Mouse (Mus musculus) midbrain, embryonic 12.5 days (tissue): ENCODE measurements at regions not wholly inside any gene's neighbourhood (a gene's known extent, or its start where the extent isn't known, plus 50 kb on each side); places are given as distances from the start of the nearest gene placed in this dataset.

ENCODE experiments used
- ATAC-seq: fragments of 200-750 bp; cut with Nextera tagmentation; 2 replicates; pipeline ENCODE4 v1.8.0; 2017; ENCODE audit warnings: low read depth, moderate TSS enrichment, moderate library complexity; ENCODE audit not compliant: low FRiP score
- H3K27ac ChIP-seq: fragments of 300-500 bp; sonication (generic); replicated peaks from 2 replicates; pipeline ENCODE4 v1.5.1; 2016; ENCODE audit warnings: mild to moderate bottlenecking
- H3K27me3 ChIP-seq: fragments of 300-500 bp; sonication (generic); 2 replicates; pipeline ENCODE4 v1.6.1; 2016; ENCODE audit warnings: mild to moderate bottlenecking
- H3K36me3 ChIP-seq: fragments of 300-500 bp; sonication (generic); 2 replicates; pipeline ENCODE4 v1.6.1; 2016
- H3K4me1 ChIP-seq: fragments of 300-500 bp; sonication (generic); 2 replicates; pipeline ENCODE4 v1.6.1; 2016
- H3K4me2 ChIP-seq: fragments of 300-500 bp; sonication (generic); replicated peaks from 2 replicates; pipeline ENCODE4 v1.6.1; 2016; ENCODE audit warnings: mild to moderate bottlenecking, moderate library complexity
- H3K4me3 ChIP-seq: fragments of 300-500 bp; sonication (generic); 2 replicates; pipeline ENCODE4 v1.5.1; 2016; ENCODE audit warnings: mild to moderate bottlenecking
- H3K9ac ChIP-seq: fragments of 300-500 bp; sonication (generic); replicated peaks from 2 replicates; pipeline ENCODE4 v1.6.1; 2016; ENCODE audit warnings: mild to moderate bottlenecking, moderate library complexity
- H3K9me3 ChIP-seq: fragments of 300-500 bp; sonication (generic); 2 replicates; pipeline ENCODE4 v1.6.1; 2016; ENCODE audit warnings: mild to moderate bottlenecking
- WGBS: fragments of 180-500 bp; shearing (Covaris S2); methylation state at CpG from one replicate; pipeline ENCODE4 v1.1.7; 2016; 5-methylcytosine and 5-hydroxymethylcytosine counted together

DNA sequence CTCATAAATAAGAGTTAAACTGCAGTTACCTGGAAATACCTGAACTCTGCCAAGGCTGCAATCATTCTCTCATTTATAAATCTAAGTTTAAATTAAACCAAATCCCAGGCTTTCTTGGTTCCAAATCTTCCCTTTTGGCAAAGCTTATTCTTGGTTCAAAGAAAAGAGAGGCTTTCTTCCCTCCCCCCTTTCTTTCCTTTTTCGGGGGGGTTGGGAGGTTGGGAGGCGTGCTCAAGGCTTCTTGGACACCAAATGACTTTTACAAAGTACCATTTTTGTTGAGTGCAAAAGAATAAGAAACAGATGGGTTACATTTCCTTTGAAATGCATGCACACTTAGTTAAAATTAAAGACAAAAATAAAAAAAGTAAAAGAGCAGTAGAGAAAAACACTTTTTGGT, 105.4 kb upstream of the Mroh9 start:
- Histone ChIP-seq H3K4me2 (no peak overlapping the region), H3K9ac (no peak overlapping the region), H3K27ac (no peak overlapping the region), H3K9me3 (no peaks in the 10 kb centered on the region), H3K4me3 (no peak overlapping the region), H3K36me3 (no peaks in the 10 kb centered on the region), H3K27me3 (no peaks in the 10 kb centered on the region), H3K4me1 (no peaks in the 10 kb centered on the region)
- no peak for ATAC-seq
- 61% methylated on average over 2 of the region's 2 CpGs for WGBS

DNA sequence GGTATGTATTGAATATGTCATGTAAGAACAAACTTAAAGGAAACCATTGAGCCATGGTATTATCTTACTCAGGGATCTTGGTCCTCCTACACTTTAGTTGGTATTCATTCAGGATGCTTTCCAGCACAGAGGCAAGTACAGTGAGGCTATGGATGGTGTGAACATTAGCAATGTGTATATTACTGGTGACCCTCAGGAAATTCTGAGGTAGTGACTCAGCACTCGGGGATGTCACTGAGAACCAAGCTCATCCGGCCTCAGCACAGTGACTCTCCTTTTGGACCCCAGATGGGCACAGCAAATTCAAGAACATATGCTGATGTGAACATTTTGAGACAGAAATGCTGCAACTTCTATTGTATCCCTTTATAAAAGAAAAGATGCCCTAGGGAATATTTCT, 96.4 kb upstream of the Mroh9 start:
- no peak for ATAC-seq
- Histone ChIP-seq H3K9ac (no peak overlapping the region), H3K4me1 (no peaks in the 10 kb centered on the region), H3K4me2 (no peak overlapping the region), H3K36me3 (no peaks in the 10 kb centered on the region), H3K4me3 (no peak overlapping the region), H3K9me3 (no peaks in the 10 kb centered on the region), H3K27me3 (no peaks in the 10 kb centered on the region), H3K27ac (no peak overlapping the region)
- WGBS = 84% methylated on average over 2 of the region's 2 CpGs

DNA sequence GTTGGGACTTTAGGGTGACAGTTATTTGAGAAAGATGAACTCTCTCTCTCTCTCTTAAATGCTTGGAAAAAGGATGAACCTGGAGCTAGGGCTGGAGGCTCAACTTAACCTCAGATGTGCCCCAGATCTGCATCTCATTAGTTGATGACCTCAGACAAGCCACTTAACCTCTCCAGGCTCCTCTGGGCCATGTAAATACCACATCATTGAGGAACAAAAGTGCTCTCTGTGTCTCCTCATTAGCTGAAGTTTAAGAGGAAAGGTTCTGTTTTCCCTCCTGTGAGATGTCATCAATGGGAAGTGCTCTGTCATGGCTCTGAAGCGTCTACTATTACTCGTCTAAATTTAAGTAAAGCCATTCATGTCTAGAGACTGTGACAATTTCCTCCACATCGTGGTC, 91.5 kb upstream of the Mroh9 start:
- Histone ChIP-seq H3K9me3 (no peaks in the 10 kb centered on the region), H3K4me1 (no peaks in the 10 kb centered on the region), H3K4me2 (no peak overlapping the region), H3K36me3 (no peaks in the 10 kb centered on the region), H3K4me3 (no peak overlapping the region), H3K27me3 (no peaks in the 10 kb centered on the region), H3K9ac (no peak overlapping the region), H3K27ac (no peak overlapping the region)
- ATAC-seq = no peak
- WGBS = 48% methylated on average over 3 of the region's 3 CpGs

DNA sequence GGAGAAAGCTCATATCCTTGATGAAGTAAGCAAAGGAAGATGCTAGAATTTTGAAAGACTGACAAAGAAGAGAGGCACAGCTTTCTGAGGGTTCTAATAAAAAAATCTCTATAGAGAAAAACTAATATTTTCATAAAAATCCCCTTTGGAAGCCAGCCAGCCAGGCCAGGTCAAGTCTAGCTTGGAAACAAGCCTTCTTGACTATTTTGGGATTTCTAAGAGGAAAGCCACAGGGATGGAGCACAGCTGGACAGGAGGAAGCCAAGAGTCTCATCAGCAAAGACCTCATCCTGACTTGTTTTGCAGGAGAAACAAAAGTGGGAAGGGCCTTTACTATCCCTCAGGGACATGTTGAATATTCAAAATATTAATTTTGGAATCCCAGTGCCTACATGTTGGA, 81.6 kb upstream of the Mroh9 start:
- Histone ChIP-seq H3K27ac (no peak overlapping the region), H3K9ac (no peak overlapping the region), H3K9me3 (peaks cover 5% of the 10 kb centered on the region; the same call in 1 of the 2 replicates), H3K4me2 (no peak overlapping the region), H3K4me3 (no peak overlapping the region), H3K27me3 (no peaks in the 10 kb centered on the region), H3K4me1 (no peaks in the 10 kb centered on the region), H3K36me3 (no peaks in the 10 kb centered on the region)
- ATAC-seq = no peak

DNA sequence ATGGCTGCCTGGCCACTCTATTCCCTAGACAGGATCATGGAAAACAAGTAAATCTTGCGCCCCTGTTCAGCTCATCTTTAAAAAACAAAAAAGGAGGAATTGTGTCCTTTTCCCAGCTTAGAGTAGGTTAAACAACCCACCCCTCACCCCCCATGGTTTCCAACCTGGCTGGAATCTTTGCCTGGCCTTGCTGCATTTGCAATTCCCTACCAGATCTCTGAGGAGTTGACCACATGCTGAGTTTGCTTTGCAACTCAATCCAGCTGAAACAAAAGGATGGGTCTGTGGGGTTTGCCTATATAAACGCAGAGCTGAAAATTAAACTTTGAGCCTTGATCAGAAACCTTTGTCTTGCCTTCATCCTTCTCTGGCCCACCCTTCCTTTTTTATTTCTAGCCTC, 78.2 kb upstream of the Mroh9 start:
- no peak overlapping the region for H3K4me3 ChIP-seq
- H3K4me2 ChIP-seq = no peak overlapping the region
- 24% methylated on average over 2 of the region's 2 CpGs for WGBS
- no peaks in the 10 kb centered on the region for H3K27me3 ChIP-seq
- ATAC-seq = no peak
- H3K9me3 ChIP-seq = no peaks in the 10 kb centered on the region
- no peak overlapping the region for H3K9ac ChIP-seq
- H3K4me1 ChIP-seq = no peaks in the 10 kb centered on the region
- no peaks in the 10 kb centered on the region for H3K36me3 ChIP-seq
- no peak overlapping the region for H3K27ac ChIP-seq

DNA sequence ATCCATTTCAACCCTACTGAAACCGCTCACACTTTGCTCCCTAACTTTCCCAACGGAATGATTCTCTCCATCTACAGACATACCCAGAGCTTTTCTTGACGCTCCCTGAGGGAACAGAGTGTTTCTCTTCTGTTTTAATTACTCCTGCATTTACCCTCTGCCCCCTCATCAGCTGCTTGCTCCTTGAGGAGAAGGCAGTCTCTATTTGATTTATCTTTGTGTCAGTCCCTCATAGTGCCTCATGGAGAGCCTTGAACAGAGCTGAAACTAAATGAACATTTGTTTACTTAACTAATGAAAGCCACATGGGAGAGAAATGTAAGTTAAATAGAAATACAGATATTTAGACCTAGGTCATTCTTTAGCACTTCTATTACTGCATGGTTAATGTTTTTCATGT, 74.4 kb upstream of the Mroh9 start:
- no peaks in the 10 kb centered on the region for H3K27me3 ChIP-seq
- no peaks in the 10 kb centered on the region for H3K9me3 ChIP-seq
- no peaks in the 10 kb centered on the region for H3K4me1 ChIP-seq
- no peaks in the 10 kb centered on the region for H3K36me3 ChIP-seq
- 65% methylated on average over 3 of the region's 3 CpGs for WGBS
- H3K9ac ChIP-seq = no peak overlapping the region
- no peak overlapping the region for H3K27ac ChIP-seq
- no peak for ATAC-seq
- no peak overlapping the region for H3K4me2 ChIP-seq
- H3K4me3 ChIP-seq = no peak overlapping the region

DNA sequence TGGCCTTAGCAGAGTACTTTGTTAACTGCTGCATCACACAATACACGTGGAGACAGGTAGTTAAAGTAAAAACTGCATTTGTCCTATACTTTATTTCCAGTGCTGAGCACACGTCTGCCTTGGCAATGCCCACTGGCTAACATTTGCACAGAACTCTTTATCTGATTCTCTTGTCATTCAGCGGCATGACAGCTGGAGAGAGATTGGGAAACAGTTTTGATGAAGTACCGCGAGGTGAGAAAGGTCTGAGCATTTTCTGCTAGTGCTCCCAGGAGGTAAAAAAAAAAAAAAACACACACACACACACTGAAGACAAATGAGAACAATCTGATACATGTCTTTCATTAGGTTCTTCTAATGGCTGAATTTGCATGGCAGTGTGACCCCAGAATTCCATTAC, 73.0 kb upstream of the Mroh9 start:
- Histone ChIP-seq H3K4me1 (no peaks in the 10 kb centered on the region), H3K4me2 (no peak overlapping the region), H3K27me3 (no peaks in the 10 kb centered on the region), H3K27ac (no peak overlapping the region), H3K9me3 (no peaks in the 10 kb centered on the region), H3K9ac (no peak overlapping the region), H3K36me3 (no peaks in the 10 kb centered on the region), H3K4me3 (no peak overlapping the region)
- no peak for ATAC-seq
- 75% methylated on average over 5 of the region's 5 CpGs for WGBS

DNA sequence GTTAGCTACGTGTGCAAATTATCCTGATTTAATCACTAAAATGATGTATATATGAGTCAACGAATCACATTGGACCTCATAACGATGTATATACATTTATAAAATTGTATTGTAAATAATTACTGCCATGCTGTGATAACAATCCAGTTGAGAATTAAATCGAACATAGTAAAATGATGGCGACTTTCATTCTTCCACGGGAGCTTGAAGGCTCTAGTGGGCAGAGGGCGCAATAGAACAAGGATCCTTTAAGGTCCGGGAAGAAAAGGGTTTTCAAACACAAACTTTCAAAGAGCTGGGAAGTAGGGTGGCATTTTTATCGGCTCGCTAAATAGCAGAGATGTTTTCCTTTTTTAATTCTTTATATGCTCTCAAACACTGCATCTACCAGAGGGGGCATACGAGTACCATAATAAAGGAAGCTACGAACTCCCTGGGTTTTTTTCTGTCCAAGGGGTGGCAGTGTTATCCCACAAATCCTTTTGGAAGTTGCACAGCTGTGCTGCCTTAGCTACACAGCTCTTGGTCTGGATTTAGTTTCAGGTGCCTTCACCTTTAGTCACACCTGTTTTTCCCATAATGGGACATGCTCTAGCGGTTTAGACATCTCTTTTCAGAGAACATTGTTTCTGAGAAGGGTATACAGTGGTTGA, 64.9 kb upstream of the Mroh9 start:
- peak overlapping the region; percentile 39 for H3K4me2 ChIP-seq
- no peak overlapping the region for H3K9ac ChIP-seq
- no peaks in the 10 kb centered on the region for H3K9me3 ChIP-seq
- WGBS = 36% methylated on average over 13 of the region's 13 CpGs
- no peaks in the 10 kb centered on the region for H3K27me3 ChIP-seq
- H3K4me3 ChIP-seq = peak overlapping the region; percentile 21
- H3K4me1 ChIP-seq = no peaks in the 10 kb centered on the region
- ATAC-seq = peak; percentile 96
- no peak overlapping the region for H3K27ac ChIP-seq
- H3K36me3 ChIP-seq = no peaks in the 10 kb centered on the region

DNA sequence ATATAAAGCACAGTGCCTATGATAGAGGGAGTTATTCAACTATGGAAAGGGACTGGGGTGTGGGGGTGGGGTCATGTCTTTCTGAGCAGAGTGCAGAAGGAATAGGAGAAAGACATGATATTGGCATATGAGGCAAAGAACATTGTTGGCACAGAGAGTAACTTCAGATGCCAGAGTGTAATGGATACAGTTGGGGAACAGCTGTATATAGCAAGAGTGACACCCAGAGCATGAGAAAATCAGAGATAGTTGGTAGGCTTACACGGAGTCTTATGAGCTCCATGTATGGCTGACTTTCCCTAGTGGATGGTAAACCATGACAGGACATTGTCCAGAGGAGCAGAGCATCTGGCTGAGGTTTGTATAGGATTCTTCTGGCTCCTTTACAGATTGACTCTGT, 61.2 kb upstream of the Mroh9 start:
- H3K4me3 ChIP-seq = no peak overlapping the region
- no peaks in the 10 kb centered on the region for H3K4me1 ChIP-seq
- H3K9me3 ChIP-seq = no peaks in the 10 kb centered on the region
- H3K27me3 ChIP-seq = no peaks in the 10 kb centered on the region
- no peak overlapping the region for H3K9ac ChIP-seq
- WGBS = 81% methylated on average over 1 of the region's 1 CpGs
- no peak overlapping the region for H3K27ac ChIP-seq
- no peak overlapping the region for H3K4me2 ChIP-seq
- no peak for ATAC-seq
- no peaks in the 10 kb centered on the region for H3K36me3 ChIP-seq

DNA sequence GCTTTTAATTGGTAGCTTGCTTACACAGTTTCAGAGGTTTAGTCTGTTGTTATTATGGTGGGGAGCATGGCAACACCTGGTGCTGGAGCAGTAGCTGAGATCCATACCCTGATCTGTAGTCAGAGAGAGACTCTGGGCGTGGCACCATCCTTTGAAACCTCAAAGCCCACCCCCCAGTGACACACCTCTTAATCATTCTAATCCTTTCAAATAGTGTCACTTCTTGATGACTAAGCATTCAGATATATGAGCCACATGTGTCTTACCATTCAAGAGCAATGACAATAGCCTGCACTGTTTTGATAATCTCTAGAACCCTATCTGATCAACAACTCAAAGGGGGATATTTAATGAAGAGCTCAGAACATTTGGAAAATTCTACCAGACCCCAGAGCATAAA, 57.6 kb upstream of the Mroh9 start:
- no peaks in the 10 kb centered on the region for H3K36me3 ChIP-seq
- 93% methylated on average over 1 of the region's 1 CpGs for WGBS
- H3K9ac ChIP-seq = no peak overlapping the region
- ATAC-seq = no peak
- H3K4me2 ChIP-seq = no peak overlapping the region
- H3K27ac ChIP-seq = no peak overlapping the region
- H3K4me1 ChIP-seq = no peaks in the 10 kb centered on the region
- no peaks in the 10 kb centered on the region for H3K9me3 ChIP-seq
- no peak overlapping the region for H3K4me3 ChIP-seq
- H3K27me3 ChIP-seq = no peaks in the 10 kb centered on the region

DNA sequence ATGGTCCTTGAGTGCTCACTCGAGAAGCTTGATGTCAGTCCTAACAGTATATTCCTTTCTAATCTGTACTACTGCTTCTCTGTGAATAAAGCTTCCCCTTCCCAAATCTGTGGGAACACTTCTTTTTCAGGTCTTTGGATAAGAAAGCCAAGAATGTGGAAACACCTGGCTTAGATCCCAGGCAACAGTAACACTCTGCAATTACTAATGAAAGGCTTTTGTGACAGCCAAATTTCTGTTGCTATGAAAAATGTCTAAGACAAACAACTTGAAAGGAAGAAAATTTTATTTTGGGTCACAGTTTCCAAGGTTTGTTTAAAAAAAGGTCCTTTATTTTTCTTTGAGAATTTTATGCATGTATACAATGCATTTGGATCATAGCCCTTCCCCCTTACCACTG, 56.0 kb upstream of the Mroh9 start:
- no peaks in the 10 kb centered on the region for H3K36me3 ChIP-seq
- no peak overlapping the region for H3K4me2 ChIP-seq
- 84% methylated on average over 1 of the region's 1 CpGs for WGBS
- H3K27me3 ChIP-seq = no peaks in the 10 kb centered on the region
- no peaks in the 10 kb centered on the region for H3K4me1 ChIP-seq
- H3K4me3 ChIP-seq = no peak overlapping the region
- H3K27ac ChIP-seq = no peak overlapping the region
- H3K9me3 ChIP-seq = no peaks in the 10 kb centered on the region
- no peak overlapping the region for H3K9ac ChIP-seq
- ATAC-seq = no peak

DNA sequence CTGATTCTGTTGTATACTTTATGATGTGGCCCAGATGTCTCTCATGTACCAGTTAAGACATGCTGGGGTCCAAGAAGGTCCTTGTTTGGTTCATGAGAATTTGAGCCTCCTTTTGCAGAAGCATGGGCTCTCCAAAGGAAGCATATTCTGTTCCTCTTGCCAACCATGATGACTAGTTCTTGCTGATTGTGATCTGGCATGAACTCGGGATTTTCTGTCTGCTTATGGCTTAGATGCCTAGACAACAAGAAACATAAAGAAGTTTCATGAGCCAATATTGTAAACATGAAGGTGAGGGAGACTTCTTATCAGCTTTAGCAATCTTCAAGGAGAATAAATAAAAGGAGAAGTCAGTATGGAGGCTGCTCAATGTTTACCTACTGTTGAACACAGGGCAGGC, 52.7 kb upstream of the Mroh9 start:
- no peak overlapping the region for H3K9ac ChIP-seq
- ATAC-seq = no peak
- no peaks in the 10 kb centered on the region for H3K36me3 ChIP-seq
- H3K4me1 ChIP-seq = no peaks in the 10 kb centered on the region
- H3K9me3 ChIP-seq = no peaks in the 10 kb centered on the region
- no peak overlapping the region for H3K27ac ChIP-seq
- no peak overlapping the region for H3K4me3 ChIP-seq
- no peak overlapping the region for H3K4me2 ChIP-seq
- WGBS = 79% methylated on average over 1 of the region's 1 CpGs
- no peaks in the 10 kb centered on the region for H3K27me3 ChIP-seq
